Mouse (Mus musculus) skeletal muscle tissue, postnatal 0 days (tissue): ENCODE data around the gene Fam219a. TPM values are rescaled to one million over a fixed set of nuclear protein-coding genes. Genes with fewer than 3 reads are reported as not detected.

Source experiments
- polyA plus RNA-seq: library from polyadenylated mRNA; unstranded; fragments of >200 nt; fragmentation: Nextera tagmentation; extraction: Ambion mirVana; gene quantifications from 2 replicates; pipeline ENCODE4 v1.2.1, GENCODE M21; 2015

The Fam219a gene
- 4.0 and 5.8 TPM in 2 replicates for polyA plus RNA-seq

GRCm38 (mm10) chr4:41569411-41569885 lies at the start of gene Fam219a, which contains the start of gene Dnaic1:
Gene Fam219a, minus strand, starts transcription at chr4:41569538.
Gene Dnaic1, plus strand, starts transcription at chr4:41569775.

GRCm38 (mm10) chr4:41517233-41517632 lies 52.1 kb downstream of the Fam219a start, which contains the start of gene 1110017D15Rik:
Gene 1110017D15Rik, minus strand, starts transcription at chr4:41517333.

GRCm38 (mm10) chr4:41502986-41503412 lies 66.3 kb downstream of the Fam219a start, which contains the start of gene AI464131:
Gene AI464131, minus strand, starts transcription at chr4:41503076.

Other genes with a start within 250 kb of the Fam219a start
- 36.6 and 42.9 TPM in 2 replicates for gene Ubap1, start 220.5 kb downstream of the Fam219a start, polyA plus RNA-seq
- 1.9 and 2.5 TPM in 2 replicates for gene Kif24, start 104.7 kb downstream of the Fam219a start, polyA plus RNA-seq
- 45.8 and 49.9 TPM in 2 replicates for gene Nudt2, start 104.4 kb downstream of the Fam219a start, polyA plus RNA-seq
- 34.0 and 35.5 TPM in 2 replicates for gene AI464131, start 66.5 kb downstream of the Fam219a start, polyA plus RNA-seq
- 0.22 and 0.44 TPM in 2 replicates for gene 1110017D15Rik, start 52.2 kb downstream of the Fam219a start, polyA plus RNA-seq
- 11.0 and 17.3 TPM in 2 replicates for gene Dnaic1, start 237 bp upstream of the Fam219a start, polyA plus RNA-seq
- 56.7 and 60.0 TPM in 2 replicates for gene Enho, start 70.8 kb upstream of the Fam219a start, polyA plus RNA-seq
- 5.4 and 5.6 TPM in 2 replicates for gene Cntfr, start 127.6 kb upstream of the Fam219a start, polyA plus RNA-seq
- 143 and 149 TPM in 2 replicates for gene Il11ra1, start 130.5 kb upstream of the Fam219a start, polyA plus RNA-seq
- 49.8 and 50.6 TPM in 2 replicates for gene Rpp25l, start 144.0 kb upstream of the Fam219a start, polyA plus RNA-seq
- gene Dctn3, start 153.6 kb upstream of the Fam219a start, polyA plus RNA-seq = 93.2 and 97.2 TPM in 2 replicates
- gene Arid3c, start 161.6 kb upstream of the Fam219a start, polyA plus RNA-seq = not detected in 2 replicates
- gene Galt, start 185.7 kb upstream of the Fam219a start, polyA plus RNA-seq = 40.2 and 41.9 TPM in 2 replicates
- gene Sigmar1, start 186.6 kb upstream of the Fam219a start, polyA plus RNA-seq = 26.1 and 37.6 TPM in 2 replicates
- 39.9 and 40.7 TPM in 2 replicates for gene Ccl27a, start 204.7 kb upstream of the Fam219a start, polyA plus RNA-seq